9 mouse cellular contexts compared by ENCODE assay signal in the genomic region with DNA sequence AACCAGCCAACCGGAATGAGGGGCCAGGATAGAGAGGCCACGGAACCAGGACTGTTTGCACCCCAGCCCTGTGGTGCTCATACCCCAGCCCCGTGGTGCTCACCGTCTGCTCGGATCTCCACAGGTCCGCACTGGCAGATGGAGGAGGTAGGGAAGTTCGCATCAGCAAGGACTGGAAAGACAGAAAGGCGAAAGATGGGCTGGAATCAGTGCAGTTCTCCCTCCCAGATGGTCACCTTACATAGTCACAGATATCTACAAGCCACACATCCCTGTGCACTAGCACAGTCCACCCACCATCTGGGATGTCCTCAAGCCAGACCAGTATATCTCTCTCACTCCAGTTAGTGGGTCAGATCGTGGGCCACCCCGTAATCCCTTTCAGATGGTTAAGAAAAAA. TPM values are rescaled to one million over a fixed set of nuclear protein-coding genes. Genes with fewer than 3 reads are reported as not detected.
A peak's percentile ranks its signal among the peaks of the same experiment; 100 is the strongest.
DNase-seq lines count a peak whose midpoint lies in the region; ATAC-seq and TF ChIP-seq lines count a peak whose summit lies in the region.
"Had no signal": no experiment of that assay in that cellular context is flagged by ENCODE, and none has a peak within 500 bp of the region (broad histone marks: within the 10 kb centered on the region; RNA-seq: fewer than 3 reads in every experiment).

No protein-coding gene starts in this region.

- no peak for TF ChIP-seq CTCF in left cerebral cortex, adult 2 months (IDR thresholded peaks at IDR 0.05)

- H3K36me3 ChIP-seq in embryonic facial prominence, embryonic 10.5 days (replicated peaks): peaks cover 19% of the 10 kb centered on the region
- H3K36me3 ChIP-seq in intestine, embryonic 15.5 days: peaks cover 8% of the 10 kb centered on the region; the same call in 1 of the 2 replicates
- H3K36me3 ChIP-seq in neural tube, embryonic 12.5 days: peaks cover 15% of the 10 kb centered on the region

- H3K27me3 ChIP-seq in embryonic facial prominence, embryonic 10.5 days (replicated peaks; ENCODE audit: low read depth, poor library complexity, severe bottlenecking): peaks cover 9% of the 10 kb centered on the region
- H3K27me3 ChIP-seq in intestine, embryonic 15.5 days (replicated peaks): no peaks in the 10 kb centered on the region
- 0 out of 2 replicates have a peak, but pooled peaks cover 2% of the 10 kb centered on the region for H3K27me3 ChIP-seq in neural tube, embryonic 12.5 days (replicated peaks)

- no peaks in the 10 kb centered on the region for H3K9me3 ChIP-seq in embryonic facial prominence, embryonic 10.5 days
- no peaks in the 10 kb centered on the region for H3K9me3 ChIP-seq in intestine, embryonic 15.5 days
- H3K9me3 ChIP-seq in neural tube, embryonic 12.5 days: no peaks in the 10 kb centered on the region

- ATAC-seq in intestine, embryonic 15.5 days: 0 out of 2 replicates have a peak, but pooled peaks have one; percentile 28
- ATAC-seq in neural tube, embryonic 12.5 days (ENCODE audit: low FRiP score, low read depth): 0 out of 2 replicates have a peak, but pooled peaks have one; percentile 35

- H3K27ac ChIP-seq in left cerebral cortex, adult 2 months: peak overlapping the region; percentile 86; the same call in 1 of the 2 replicates
- H3K27ac ChIP-seq in embryonic facial prominence, embryonic 10.5 days (replicated peaks): peak overlapping the region; percentile 26; the same call in 1 of the 2 replicates
- no peak overlapping the region for H3K27ac ChIP-seq in intestine, embryonic 15.5 days
- no peak overlapping the region for H3K27ac ChIP-seq in neural tube, embryonic 12.5 days

- H3K4me3 ChIP-seq in left cerebral cortex, adult 2 months: peak overlapping the region; percentile 62
- H3K4me3 ChIP-seq in embryonic facial prominence, embryonic 10.5 days: peak overlapping the region; percentile 57
- H3K4me3 ChIP-seq in intestine, embryonic 15.5 days (replicated peaks): peak overlapping the region; percentile 41
- H3K4me3 ChIP-seq in neural tube, embryonic 12.5 days: peak overlapping the region; percentile 29

- H3K4me1 ChIP-seq in embryonic facial prominence, embryonic 10.5 days: peaks cover 20% of the 10 kb centered on the region
- H3K4me1 ChIP-seq in intestine, embryonic 15.5 days (replicated peaks): 0 out of 2 replicates have a peak, but pooled peaks cover 9% of the 10 kb centered on the region
- peaks cover 16% of the 10 kb centered on the region for H3K4me1 ChIP-seq in neural tube, embryonic 12.5 days

- intact Hi-C loops in left cerebral cortex, adult 2 months (cut with DNase I): no loop called here
- intact Hi-C loops in left cerebral cortex, postnatal 4 days (cut with DNase I): no loop called here

- WGBS in embryonic facial prominence, embryonic 10.5 days: 78% methylated on average over 10 of the region's 10 CpGs
- 79% methylated on average over 10 of the region's 10 CpGs for WGBS in intestine, embryonic 15.5 days
- 78% methylated on average over 10 of the region's 10 CpGs for WGBS in neural tube, embryonic 12.5 days

- no peak for DNase-seq in left cerebral cortex, adult 2 months (ENCODE audit: extremely low spot score in 1 of 2, low spot score in 2 of 2)
- no peak for DNase-seq in left cerebral cortex, postnatal 4 days
- no peak for DNase-seq in embryonic facial prominence, embryonic 10.5 days (ENCODE audit: low spot score)
- DNase-seq in adrenal gland, adult 18-20 months (ENCODE audit: low spot score in 2 of 2): no peak
- DNase-seq in urinary bladder, postnatal 4 days (ENCODE audit: low spot score in 2 of 2): no peak
- no peak for DNase-seq in frontal cortex, postnatal 14 days (ENCODE audit: low spot score in 2 of 2)

- peak overlapping the region; percentile 81 for H3K4me2 ChIP-seq in intestine, embryonic 15.5 days (replicated peaks)
- H3K4me2 ChIP-seq in neural tube, embryonic 12.5 days (replicated peaks): peak overlapping the region; percentile 65

- peak overlapping the region; percentile 54; the same call in 1 of the 2 replicates for H3K9ac ChIP-seq in intestine, embryonic 15.5 days
- H3K9ac ChIP-seq in neural tube, embryonic 12.5 days: peak overlapping the region; percentile 56; the same call in 1 of the 2 replicates

RNA-seq across cellular contexts. Expression of gene Fuom, which starts 0.7 kb away (rescaled TPM):
- total RNA-seq in left cerebral cortex, adult 2 months (2021): 10 to 100 TPM; 51.9 to 52.7 TPM
- 10 to 100 TPM; 10.4 to 15.3 TPM for total RNA-seq in left cerebral cortex, postnatal 4 days (2021)
- 12.4 and 15.9 TPM in 2 replicates for polyA plus RNA-seq in embryonic facial prominence, embryonic 10.5 days (2016; fragmentation: Nextera tagmentation; extraction: Ambion mirVana)
- polyA plus RNA-seq in intestine, embryonic 15.5 days (2015; fragmentation: Nextera tagmentation; extraction: Ambion mirVana): 53.5 and 59.6 TPM in 2 replicates
- polyA plus RNA-seq in neural tube, embryonic 12.5 days (2016; fragmentation: Nextera tagmentation; extraction: Ambion mirVana): 22.3 and 23.9 TPM in 2 replicates
- total RNA-seq in adrenal gland, adult 18-20 months (2021): 10 to 100 TPM; 55.7 to 64.0 TPM

RNA-seq across cellular contexts. Expression of gene Prap1, which starts 8.3 kb away (rescaled TPM):
- not detected for total RNA-seq in left cerebral cortex, adult 2 months (2021)
- not detected for total RNA-seq in left cerebral cortex, postnatal 4 days (2021)
- not detected in 2 replicates for polyA plus RNA-seq in embryonic facial prominence, embryonic 10.5 days (2016; fragmentation: Nextera tagmentation; extraction: Ambion mirVana)
- 487 and 598 TPM in 2 replicates for polyA plus RNA-seq in intestine, embryonic 15.5 days (2015; fragmentation: Nextera tagmentation; extraction: Ambion mirVana)
- not detected in 2 replicates for polyA plus RNA-seq in neural tube, embryonic 12.5 days (2016; fragmentation: Nextera tagmentation; extraction: Ambion mirVana)
- total RNA-seq in adrenal gland, adult 18-20 months (2021): not detected
- polyA plus RNA-seq: gonadal fat pad, adult 2 months had no signal

RNA-seq across cellular contexts. Expression of gene Paox, which starts 14.1 kb away (rescaled TPM):
- 1 to 10 TPM; 4.1 to 5.5 TPM for total RNA-seq in left cerebral cortex, adult 2 months (2021)
- 1 to 10 TPM; 6.1 to 6.8 TPM for total RNA-seq in left cerebral cortex, postnatal 4 days (2021)
- 18.6 and 21.3 TPM in 2 replicates for polyA plus RNA-seq in embryonic facial prominence, embryonic 10.5 days (2016; fragmentation: Nextera tagmentation; extraction: Ambion mirVana)
- 38.3 and 38.4 TPM in 2 replicates for polyA plus RNA-seq in intestine, embryonic 15.5 days (2015; fragmentation: Nextera tagmentation; extraction: Ambion mirVana)
- polyA plus RNA-seq in neural tube, embryonic 12.5 days (2016; fragmentation: Nextera tagmentation; extraction: Ambion mirVana): 13.1 and 13.2 TPM in 2 replicates
- total RNA-seq in adrenal gland, adult 18-20 months (2021): 10 to 100 TPM; 15.1 to 16.8 TPM

RNA-seq across cellular contexts. Expression of gene Echs1, which starts 14.8 kb away (rescaled TPM):
- total RNA-seq in left cerebral cortex, adult 2 months (2021): 10 to 100 TPM; 51.6 to 52.6 TPM
- 10 to 100 TPM; 55.1 to 59.6 TPM for total RNA-seq in left cerebral cortex, postnatal 4 days (2021)
- polyA plus RNA-seq in embryonic facial prominence, embryonic 10.5 days (2016; fragmentation: Nextera tagmentation; extraction: Ambion mirVana): 174 and 178 TPM in 2 replicates
- polyA plus RNA-seq in intestine, embryonic 15.5 days (2015; fragmentation: Nextera tagmentation; extraction: Ambion mirVana): 183 and 188 TPM in 2 replicates
- polyA plus RNA-seq in neural tube, embryonic 12.5 days (2016; fragmentation: Nextera tagmentation; extraction: Ambion mirVana): 136 and 139 TPM in 2 replicates
- 100 to 1,000 TPM; 472 to 511 TPM for total RNA-seq in adrenal gland, adult 18-20 months (2021)

RNA-seq across cellular contexts. Expression of gene Caly, which starts 19.1 kb away (rescaled TPM):
- total RNA-seq in left cerebral cortex, adult 2 months (2021): 100 to 1,000 TPM; 181 to 198 TPM
- 100 to 1,000 TPM; 185 to 208 TPM for total RNA-seq in left cerebral cortex, postnatal 4 days (2021)
- 0.98 and 1.4 TPM in 2 replicates for polyA plus RNA-seq in embryonic facial prominence, embryonic 10.5 days (2016; fragmentation: Nextera tagmentation; extraction: Ambion mirVana)
- 3.4 and 3.7 TPM in 2 replicates for polyA plus RNA-seq in intestine, embryonic 15.5 days (2015; fragmentation: Nextera tagmentation; extraction: Ambion mirVana)
- polyA plus RNA-seq in neural tube, embryonic 12.5 days (2016; fragmentation: Nextera tagmentation; extraction: Ambion mirVana): 25.5 and 28.4 TPM in 2 replicates
- 1 to 10 TPM; 6.2 to 7.5 TPM for total RNA-seq in adrenal gland, adult 18-20 months (2021)

Comparison
In these comparisons a context has a peak if more than half of its experiments do, and no peak if none do; other contexts are left out.
1. H3K27ac ChIP-seq: peak in left cerebral cortex, adult 2 months (single experiment) and embryonic facial prominence, embryonic 10.5 days (single experiment); none in intestine, embryonic 15.5 days (single experiment) and neural tube, embryonic 12.5 days (single experiment).
2. Peak in every context shown above with its lines, with median percentiles within 50 percentile points of each other: H3K4me3 ChIP-seq.